Mouse (Mus musculus) naive thymus-derived CD4-positive, alpha-beta T cell, adult 2 months (primary cell): Measurements from ENCODE around the gene Ube2i.
"Not testable (repeated sequence)": the region's sequence is repeated elsewhere in the genome, so short reads cannot be mapped to it uniquely, and the experiment has no call there.

ENCODE experiments used
- DNase-seq: peaks from one replicate; pipeline ENCODE4 v3.0.0-alpha.2; 2011; ENCODE audit warnings: low read depth

The Ube2i gene

DNA sequence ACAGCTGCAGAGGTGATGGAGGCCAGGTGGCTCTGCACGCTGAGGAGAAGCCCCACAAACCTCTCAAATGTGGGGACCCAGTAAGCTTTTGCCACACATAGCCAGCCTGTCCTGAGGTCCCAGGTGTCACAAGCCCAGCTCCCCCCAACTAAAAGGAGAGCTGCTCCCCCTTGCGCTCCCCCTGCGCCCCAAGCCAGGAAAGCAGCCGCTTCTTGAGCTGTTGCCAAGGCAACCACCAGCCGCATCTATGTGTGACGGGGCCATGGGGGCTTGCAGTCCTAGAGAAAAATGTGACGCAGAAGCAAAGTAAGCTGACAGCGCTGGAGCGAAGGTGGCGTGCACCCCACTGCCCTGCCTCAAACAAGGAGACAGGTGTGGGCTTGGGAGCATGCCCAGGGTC lies 20.7 kb downstream of the Ube2i start:
- DNase-seq, result no peak

DNA sequence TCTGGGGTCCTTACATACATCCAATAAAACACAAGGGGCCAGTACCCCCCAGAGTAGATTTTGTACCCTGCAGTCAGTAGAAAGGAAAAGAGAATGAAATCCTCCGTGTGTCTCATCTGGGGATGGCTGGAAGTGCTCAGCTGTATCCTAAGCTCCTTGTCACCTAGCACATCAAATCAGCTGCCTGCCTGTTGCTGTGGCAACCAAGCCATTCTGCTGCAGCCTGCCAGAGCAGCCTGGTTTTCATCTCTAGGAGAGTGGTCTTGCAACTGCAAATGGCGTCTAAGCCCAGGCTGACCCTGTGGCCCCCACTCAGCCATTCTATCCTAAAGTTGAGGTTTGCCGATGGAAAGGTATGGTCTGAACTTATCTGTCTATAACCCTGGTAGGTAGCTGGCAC lies 21.8 kb downstream of the Ube2i start:
- no peak for DNase-seq

DNA sequence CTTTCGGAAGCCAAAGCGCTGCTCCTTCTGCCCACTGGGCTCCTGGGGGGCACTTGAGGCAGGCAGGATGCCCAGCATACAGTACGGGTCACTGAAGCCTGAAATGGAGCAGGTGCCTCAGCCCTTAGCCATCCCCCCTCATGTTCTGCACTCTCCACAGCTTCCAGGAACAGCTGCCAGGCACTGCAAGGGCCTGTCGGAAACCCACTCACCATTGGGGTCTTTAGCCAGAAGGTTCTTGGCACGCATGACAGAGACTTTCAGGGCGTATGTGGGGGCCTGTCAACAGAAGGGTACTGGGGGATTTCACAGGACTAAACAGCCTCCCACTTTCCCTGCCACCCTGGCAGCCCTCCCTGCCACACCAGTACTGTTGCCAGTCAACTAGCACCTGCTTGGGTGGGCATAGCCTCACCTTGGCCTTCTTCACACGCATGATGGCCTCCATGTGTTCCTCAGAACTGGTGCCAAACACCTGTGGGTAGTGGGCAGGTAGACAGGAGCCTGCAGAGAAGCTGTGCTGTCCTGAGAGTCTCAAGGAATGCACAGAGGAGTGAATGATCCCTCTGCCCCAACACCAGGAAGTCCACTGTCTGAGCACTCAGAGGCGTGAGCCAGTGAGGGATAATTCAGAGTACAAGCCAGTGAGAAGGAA lies 24.1 kb downstream of the Ube2i start:
- DNase-seq, result no peak

- peak; percentile 37 for DNase-seq
Observed at GRCm38 (mm10) chr17:25248033-25248750, 26.2 kb downstream of the Ube2i start.

GRCm38 (mm10) chr17:25244239-25244638 lies 30.2 kb downstream of the Ube2i start:
- DNase-seq, result no peak

DNA sequence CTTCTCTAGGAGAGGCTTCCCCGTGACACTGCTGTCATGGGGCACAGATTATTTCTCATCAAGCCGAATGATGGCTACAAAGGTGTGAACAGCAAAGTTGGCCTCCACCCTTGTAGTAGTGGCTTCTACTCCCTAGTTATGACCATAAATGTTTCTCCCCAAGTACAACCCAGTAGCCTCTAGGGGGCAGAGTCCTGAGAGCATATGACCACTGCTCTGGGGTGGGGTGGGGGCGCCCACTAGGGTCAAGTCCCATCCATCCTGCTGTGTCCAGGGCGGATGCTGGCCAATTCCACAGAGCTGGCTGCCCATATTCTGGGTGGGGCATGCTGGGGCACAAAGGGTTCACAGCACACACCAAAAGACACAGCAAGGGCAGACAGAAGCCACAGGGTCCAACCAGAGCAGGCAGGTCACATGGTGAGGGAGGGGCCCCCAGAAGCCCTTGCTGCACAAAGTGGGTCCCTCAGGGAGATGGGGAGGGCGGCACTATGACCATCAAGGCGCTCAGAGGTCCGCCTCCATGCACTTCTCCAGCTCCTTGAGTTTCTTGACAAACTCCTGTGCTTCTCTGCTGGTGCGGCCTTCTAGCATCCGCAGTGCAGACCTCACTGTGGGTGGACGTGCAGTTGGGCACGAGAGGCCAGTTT lies 31.2 kb downstream of the Ube2i start:
- no peak for DNase-seq

GRCm38 (mm10) chr17:25239695-25240636 lies 34.5 kb downstream of the Ube2i start, which contains the start of the genes Gnptg and Tsr3:
Gene Gnptg (minus strand): TSS chr17:25240124.
Gene Tsr3 (plus strand): TSS chr17:25240170.
- peak; percentile 93 for DNase-seq

- DNase-seq, result no peak
Observed at GRCm38 (mm10) chr17:25235635-25236034, 38.8 kb downstream of the Ube2i start.

DNA sequence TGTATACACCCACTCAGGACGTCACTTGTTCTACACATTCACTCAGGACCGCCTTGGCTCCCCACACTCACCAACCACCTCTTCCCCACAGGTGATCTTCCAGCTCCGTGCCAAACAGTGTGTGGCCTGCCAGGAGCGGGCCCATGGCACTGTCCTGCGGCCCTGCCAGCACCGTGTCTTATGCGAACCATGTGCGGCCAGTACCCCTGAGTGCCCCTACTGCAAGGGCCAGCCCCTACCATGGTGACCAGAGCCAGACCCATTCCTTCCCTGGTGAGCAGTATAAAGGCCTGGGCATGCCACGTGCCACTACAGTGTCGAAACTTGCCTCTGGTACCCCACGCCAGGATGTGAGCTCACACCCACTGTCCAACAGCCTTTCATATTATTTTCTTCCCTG lies 42.8 kb downstream of the Ube2i start:
- not testable (repeated sequence) for DNase-seq

DNA sequence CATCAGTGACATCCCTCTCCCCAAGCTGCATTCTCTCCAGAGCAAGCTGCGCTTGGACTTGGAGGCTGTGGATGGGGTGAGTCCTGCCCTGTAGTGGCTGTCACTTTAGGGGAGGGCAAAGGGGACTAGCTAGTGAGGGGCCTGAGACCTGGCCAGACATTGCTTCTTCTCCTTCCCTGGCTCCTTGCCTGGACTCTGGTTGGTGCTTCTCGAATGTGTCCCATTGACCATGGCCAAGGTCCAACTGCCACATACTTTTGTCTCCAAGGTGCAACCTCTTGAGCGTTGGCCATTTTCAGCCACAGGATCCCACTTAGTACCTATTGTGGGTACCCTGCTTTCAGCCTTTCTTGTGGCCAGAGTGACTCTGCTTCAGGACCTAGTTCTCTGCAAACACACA lies 43.7 kb downstream of the Ube2i start:
- no peak for DNase-seq

DNA sequence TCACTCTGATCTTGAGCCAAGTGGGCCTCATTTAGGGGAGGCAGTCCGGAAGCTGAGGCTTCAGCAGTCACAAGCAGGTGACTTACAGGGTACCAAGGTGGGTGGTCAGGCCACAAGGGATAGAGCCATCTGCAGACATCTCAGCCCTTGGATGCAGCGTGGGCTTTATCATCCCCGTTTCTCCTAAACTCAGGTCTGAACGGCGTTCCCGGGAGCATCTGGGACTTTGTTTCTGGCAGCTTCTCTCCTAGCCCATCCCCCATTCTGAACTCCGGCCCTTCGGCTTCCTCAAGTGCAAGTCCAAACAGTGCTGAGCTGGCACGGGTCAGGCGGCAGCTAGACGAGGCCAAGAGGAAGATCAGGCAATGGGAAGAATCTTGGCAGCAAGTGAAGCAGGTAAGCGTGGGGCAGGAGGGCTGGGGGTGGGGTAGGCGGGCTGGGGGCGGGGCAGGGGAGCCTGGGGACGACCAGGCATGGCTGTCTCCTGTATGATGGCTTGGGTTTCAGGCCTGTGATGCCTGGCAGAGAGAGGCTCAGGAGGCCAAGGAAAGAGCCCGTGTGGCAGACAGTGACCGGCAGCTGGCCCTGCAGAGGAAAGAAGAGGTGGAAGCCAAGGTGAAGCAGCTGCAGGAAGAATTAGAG lies 44.3 kb downstream of the Ube2i start:
- DNase-seq, result not testable (repeated sequence)

DNA sequence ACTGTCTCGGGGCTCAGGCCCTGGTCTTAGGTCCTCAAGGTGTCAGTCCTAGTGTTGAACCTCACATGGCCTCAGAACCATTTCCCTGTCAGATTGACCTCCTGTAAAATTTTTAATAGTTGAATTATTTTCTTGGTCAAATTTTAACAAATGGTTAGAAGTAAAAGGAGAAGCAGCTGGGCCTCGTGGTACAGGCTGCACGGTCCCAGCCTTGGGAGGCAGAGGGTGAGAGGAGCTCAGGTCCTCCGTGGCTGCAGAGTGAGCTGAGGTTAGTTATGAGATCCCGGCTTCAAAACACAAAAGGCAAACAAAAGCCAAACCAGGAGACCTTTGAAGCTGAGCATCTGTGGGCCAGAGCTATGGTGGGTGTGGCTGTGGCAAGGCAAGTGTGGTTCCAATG lies 46.4 kb downstream of the Ube2i start:
- DNase-seq, result no peak

DNA sequence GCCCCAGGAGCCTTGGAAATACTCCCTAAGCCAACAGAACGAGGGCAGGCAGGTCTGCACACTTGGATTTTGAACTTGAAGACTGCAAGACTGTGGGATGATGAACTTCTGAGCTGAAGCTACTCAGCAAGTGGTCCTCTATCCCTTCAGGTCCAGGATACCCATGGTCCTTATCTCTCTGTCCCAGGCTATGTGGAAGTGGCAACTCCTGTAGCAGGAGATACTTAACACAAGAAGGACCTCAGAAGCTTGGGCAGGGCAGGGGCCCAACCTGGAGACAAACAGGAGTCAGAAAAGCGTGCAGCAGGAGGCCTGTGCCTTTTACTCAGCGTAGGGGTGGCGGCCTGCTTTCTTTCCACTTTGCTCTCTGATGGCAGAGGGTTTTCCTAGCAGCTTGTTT lies 48.8 kb downstream of the Ube2i start:
- DNase-seq, result no peak

DNA sequence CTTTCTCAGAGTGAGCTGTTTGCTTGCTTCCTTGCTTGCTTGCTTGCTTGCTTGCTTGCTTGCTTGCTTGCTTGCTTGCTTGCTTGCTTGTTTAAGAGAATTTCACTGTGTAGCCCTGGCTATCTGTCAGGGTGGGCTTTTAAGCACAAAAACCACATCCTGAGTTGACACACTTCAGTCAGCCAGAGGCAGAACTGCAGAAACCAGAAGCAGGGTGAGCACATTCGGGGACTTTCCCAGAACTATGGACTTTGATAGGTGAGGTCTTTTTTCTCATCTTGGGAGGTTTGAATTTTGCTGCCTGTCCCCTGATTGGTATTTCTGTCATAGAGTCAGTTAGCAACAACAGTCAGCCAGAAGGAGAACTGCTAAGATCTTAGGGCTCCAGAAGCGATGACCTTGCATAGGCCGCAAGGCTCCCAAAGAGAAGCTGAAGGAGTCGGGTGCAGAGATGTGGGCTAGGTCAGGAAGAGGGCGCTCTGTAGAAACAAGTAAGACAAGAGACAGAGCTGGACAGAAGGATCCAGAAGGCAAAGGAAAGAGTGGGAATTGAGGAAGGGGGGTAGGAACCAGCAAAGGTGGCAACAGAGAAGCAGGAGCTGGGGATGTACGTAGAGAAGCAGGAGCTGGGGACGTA lies 49.7 kb downstream of the Ube2i start:
- DNase-seq, result peak; percentile 83

DNA sequence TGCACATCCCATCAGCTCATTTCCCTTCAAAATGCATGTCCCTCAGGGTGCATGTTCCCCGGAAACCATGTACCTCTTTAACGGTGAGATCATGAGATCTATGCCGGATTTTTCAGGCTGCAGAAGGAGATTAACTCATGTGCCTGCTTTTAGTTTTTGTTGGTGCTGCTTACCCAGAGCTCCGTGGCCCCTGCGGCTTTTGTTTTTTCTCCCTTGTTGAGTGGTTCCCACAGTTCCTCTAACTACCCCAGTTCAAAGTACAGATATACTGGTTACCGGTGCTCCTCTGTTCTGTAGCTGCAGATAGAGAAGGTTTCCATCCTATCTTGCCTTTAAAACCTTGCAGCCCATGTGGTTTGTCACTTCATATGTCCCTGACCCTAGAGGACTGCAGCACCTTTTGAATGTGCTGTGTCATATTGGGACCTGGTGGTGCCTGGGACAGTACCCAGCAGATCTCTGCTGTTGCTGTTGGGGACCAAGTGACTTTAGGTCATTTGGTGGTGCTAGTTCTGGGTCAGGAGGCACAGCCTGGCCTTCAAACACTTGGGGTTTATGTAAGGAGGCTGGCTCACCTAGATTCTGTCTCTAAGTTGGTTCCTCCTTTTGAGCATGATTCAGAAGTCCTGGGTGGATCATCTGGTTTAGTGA lies 51.3 kb downstream of the Ube2i start:
- peak; percentile 60 for DNase-seq

GRCm38 (mm10) chr17:25222504-25222940 lies 51.9 kb downstream of the Ube2i start:
- DNase-seq, result not testable (repeated sequence)

GRCm38 (mm10) chr17:25221821-25222503 lies 52.5 kb downstream of the Ube2i start:
- DNase-seq, result peak; percentile 73

- no peak for DNase-seq
Observed at GRCm38 (mm10) chr17:25220746-25221145, 53.7 kb downstream of the Ube2i start.

DNA sequence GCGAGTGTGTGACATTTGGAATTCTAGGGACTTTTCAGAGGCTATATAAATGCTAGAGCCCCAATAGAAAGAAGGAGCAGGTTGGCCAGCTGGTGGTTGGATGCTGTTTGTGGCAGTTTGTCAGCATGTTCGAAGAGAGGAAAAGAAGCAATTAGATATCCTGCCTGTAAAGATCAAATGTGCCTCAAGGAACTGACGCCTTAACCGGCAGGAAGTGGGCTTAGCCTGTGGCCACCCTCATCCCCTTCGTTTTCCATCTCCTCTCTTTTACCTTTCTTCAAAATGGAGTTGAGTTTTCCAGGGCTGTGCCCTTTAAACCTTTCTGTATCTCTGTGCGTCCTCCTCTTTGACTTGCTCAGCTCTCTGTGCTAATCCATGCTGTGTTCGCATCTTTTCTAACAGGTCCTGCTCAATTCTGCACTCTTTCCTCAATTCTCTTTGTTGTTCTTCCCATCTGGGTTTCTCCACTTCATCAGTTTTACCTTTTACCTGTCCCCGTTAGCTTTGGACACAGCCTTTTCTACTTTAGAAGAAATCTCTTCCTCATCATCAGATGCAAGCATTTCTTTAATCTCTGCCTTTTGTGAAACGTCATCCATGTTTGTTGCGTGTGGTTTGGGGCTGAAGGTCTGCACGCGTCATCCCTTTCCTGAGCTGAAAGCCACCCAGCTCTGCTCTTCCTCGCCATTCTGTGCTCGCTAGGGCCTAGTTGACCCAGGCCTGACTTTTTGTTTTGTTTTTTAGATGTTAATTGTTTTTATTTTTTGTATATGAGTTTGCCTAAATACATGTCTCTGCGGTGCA lies 54.7 kb downstream of the Ube2i start:
- DNase-seq, result peak; percentile 75
